Mouse (Mus musculus): ENCODE results near the gene Eln.

The Eln gene

GRCm38 (mm10) chr5:134743991-134744390 lies 3.1 kb downstream of the Eln start:
- no peak for DNase-seq (ENCODE audit: low read depth)

GRCm38 (mm10) chr5:134742221-134742795 lies 4.8 kb downstream of the Eln start:
- DNase-seq (ENCODE audit: low read depth): no peak

- no peak for DNase-seq (ENCODE audit: low read depth)
These were observed 6.4 kb downstream of the Eln start for GRCm38 (mm10) chr5:134740501-134741341.

GRCm38 (mm10) chr5:134739951-134740350 lies 7.2 kb downstream of the Eln start:
- DNase-seq (ENCODE audit: low read depth): no peak

- DNase-seq (ENCODE audit: low read depth): no peak
These were observed 12.2 kb downstream of the Eln start for GRCm38 (mm10) chr5:134734920-134735319.

- DNase-seq (ENCODE audit: low read depth): no peak
These were observed 13.1 kb downstream of the Eln start for GRCm38 (mm10) chr5:134734072-134734471.

GRCm38 (mm10) chr5:134733241-134733640 lies 13.9 kb downstream of the Eln start:
- DNase-seq (ENCODE audit: low read depth): no peak

GRCm38 (mm10) chr5:134729124-134729523 lies 18.0 kb downstream of the Eln start:
- no peak for DNase-seq (ENCODE audit: low read depth)

GRCm38 (mm10) chr5:134728535-134728934 lies 18.6 kb downstream of the Eln start:
- DNase-seq (ENCODE audit: low read depth): no peak

- no peak for DNase-seq (ENCODE audit: low read depth)
These were observed 20.0 kb downstream of the Eln start for GRCm38 (mm10) chr5:134727001-134727639.

- DNase-seq (ENCODE audit: low read depth): no peak
These were observed 21.8 kb downstream of the Eln start for GRCm38 (mm10) chr5:134725299-134725698.

GRCm38 (mm10) chr5:134720058-134720457 lies 27.1 kb downstream of the Eln start:
- no peak for DNase-seq (ENCODE audit: low read depth)

GRCm38 (mm10) chr5:134711076-134711475 lies 36.0 kb downstream of the Eln start:
- no peak for DNase-seq (ENCODE audit: low read depth)

GRCm38 (mm10) chr5:134709275-134709674 lies 37.8 kb downstream of the Eln start:
- no peak for DNase-seq (ENCODE audit: low read depth)

- no peak for DNase-seq (ENCODE audit: low read depth)
These were observed 43.0 kb downstream of the Eln start for GRCm38 (mm10) chr5:134704157-134704556.

GRCm38 (mm10) chr5:134695539-134695938 lies 51.6 kb downstream of the Eln start:
- DNase-seq (ENCODE audit: low read depth): no peak

GRCm38 (mm10) chr5:134695082-134695481 lies 52.0 kb downstream of the Eln start:
- no peak for DNase-seq (ENCODE audit: low read depth)

- no peak for DNase-seq (ENCODE audit: low read depth)
These were observed 54.4 kb downstream of the Eln start for GRCm38 (mm10) chr5:134692704-134693103.

GRCm38 (mm10) chr5:134688718-134689284 lies 58.3 kb downstream of the Eln start:
- peak; percentile 100 for DNase-seq (ENCODE audit: low read depth)

GRCm38 (mm10) chr5:134688086-134688717 lies 58.9 kb downstream of the Eln start, which contains the start of gene Limk1:
TSS of gene Limk1 (minus strand) at chr5:134688598.
- DNase-seq (ENCODE audit: low read depth): no peak

- no peak for DNase-seq (ENCODE audit: low read depth)
These were observed 59.9 kb downstream of the Eln start for GRCm38 (mm10) chr5:134687187-134687586.

GRCm38 (mm10) chr5:134686541-134686940 lies 60.6 kb downstream of the Eln start:
- no peak for DNase-seq (ENCODE audit: low read depth)

All from fibroblast of lung, adult 2 months (primary cell).